Mouse (Mus musculus) heart, postnatal 0 days (tissue): ENCODE measurements around the gene Rbm17. TPM values are rescaled to one million over a fixed set of nuclear protein-coding genes. Genes with fewer than 3 reads are reported as not detected.
"Not testable (repeated sequence)": the region's sequence is repeated elsewhere in the genome, so short reads cannot be mapped to it uniquely, and the experiment has no call there.

Experiments
- ATAC-seq: fragments of 200-750 bp; cut with Nextera tagmentation; 2 replicates; pipeline ENCODE4 v1.8.0; 2017; ENCODE audit warnings: low read depth, moderate number of reproducible peaks, moderate library complexity; ENCODE audit not compliant: insufficient read depth
- DNase-seq: peaks from one replicate; pipeline ENCODE4 v3.0.0-alpha.2; 2016; ENCODE audit warnings: low spot score
- H3K27ac ChIP-seq: fragments of 300-500 bp; sonication (generic); 2 replicates; pipeline ENCODE4 v1.5.1; 2014; ENCODE audit warnings: low read depth, mild to moderate bottlenecking
- H3K27me3 ChIP-seq: fragments of 300-500 bp; sonication (generic); 2 replicates; pipeline ENCODE4 v1.6.1; 2014; ENCODE audit warnings: low read length, mixed read lengths; ENCODE audit not compliant: control insufficient read depth, insufficient read depth
- H3K36me3 ChIP-seq: fragments of 300-500 bp; sonication (generic); replicated peaks from 2 replicates; pipeline ENCODE4 v1.6.1; 2014; ENCODE audit warnings: low read length, mixed read lengths; ENCODE audit not compliant: control insufficient read depth, insufficient read depth
- H3K4me1 ChIP-seq: fragments of 300-500 bp; sonication (generic); 2 replicates; pipeline ENCODE4 v1.6.1; 2014; ENCODE audit warnings: antibody characterized with exemption; ENCODE audit not compliant: control insufficient read depth, insufficient read depth
- H3K4me2 ChIP-seq: fragments of 300-500 bp; sonication (generic); 2 replicates; pipeline ENCODE4 v1.6.1; 2014; ENCODE audit warnings: low read depth, mild to moderate bottlenecking, low read length, moderate library complexity
- H3K4me3 ChIP-seq: fragments of 300-500 bp; sonication (generic); 2 replicates; pipeline ENCODE4 v1.5.1; 2014; ENCODE audit warnings: low read depth, low read length
- H3K9ac ChIP-seq: fragments of 300-500 bp; sonication (generic); replicated peaks from 2 replicates; pipeline ENCODE4 v1.6.1; 2014; ENCODE audit warnings: low read depth, low read length, mixed read lengths
- H3K9me3 ChIP-seq: fragments of 300-500 bp; sonication (generic); replicated peaks from 2 replicates; pipeline ENCODE4 v1.6.1; 2016; ENCODE audit warnings: low read length; ENCODE audit not compliant: control insufficient read depth
- CTCF ChIP-seq: IDR thresholded peaks from 2 replicates; pipeline ENCODE4 v1.5.1; 2016; ENCODE audit warnings: antibody characterized with exemption, control low read depth, low read depth
- EP300 ChIP-seq: IDR thresholded peaks from 2 replicates; pipeline ENCODE4 v1.6.1; 2016; ENCODE audit warnings: antibody characterized with exemption, low read depth
- WGBS: fragments of 180-500 bp; shearing (Covaris S2); extraction: QIAGEN DNeasy Blood & Tissue Kit; methylation state at CpG from one replicate; pipeline ENCODE4 v1.1.7; 2014; 5-methylcytosine and 5-hydroxymethylcytosine counted together
- polyA plus RNA-seq: library from polyadenylated mRNA; unstranded; fragments of >200 nt; fragmentation: Nextera tagmentation; extraction: Ambion mirVana; gene quantifications from 2 replicates; pipeline ENCODE4 v1.2.1, GENCODE M21; 2015
- total RNA-seq: library from RNA; depleted of rRNA; stranded (reverse); fragments of >200 nt; gene quantifications from 2 replicates; pipeline ENCODE4 v1.2.3, GENCODE M21; 2014; ENCODE audit warnings: low replicate concordance; rRNA removed

The Rbm17 gene
- total and polyA plus RNA-seq, 2 experiments from 2014 or later, result 42.7 to 61.0 TPM

- Histone ChIP-seq H3K36me3 (no peaks in the 10 kb centered on the region), H3K9me3 (no peaks in the 10 kb centered on the region), H3K4me2 (no peak overlapping the region), H3K9ac (no peak overlapping the region), H3K27ac (no peak overlapping the region), H3K4me1 (no peaks in the 10 kb centered on the region), H3K27me3 (no peaks in the 10 kb centered on the region), H3K4me3 (no peak overlapping the region)
- DNase-seq (no peak), ATAC-seq (no peak)
- 80% methylated on average over 7 of the region's 7 CpGs for WGBS
- TF ChIP-seq EP300 (no peak), CTCF (no peak)
These were observed 60.8 kb downstream of the Rbm17 start for GRCm38 (mm10) chr2:11543158-11543557.

- no peaks in the 10 kb centered on the region for H3K9me3 ChIP-seq
- ATAC-seq, result peak; percentile 68
These were observed 61.3 kb downstream of the Rbm17 start for GRCm38 (mm10) chr2:11542640-11543039.

GRCm38 (mm10) chr2:11542121-11542520 is 61.8 kb downstream of the Rbm17 start:
- no peak overlapping the region for H3K9ac ChIP-seq
- no peak for DNase-seq
- WGBS, result 86% methylated on average over 1 of the region's 1 CpGs
- no peak overlapping the region for H3K4me3 ChIP-seq
- H3K27ac ChIP-seq, result no peak overlapping the region
- no peaks in the 10 kb centered on the region for H3K9me3 ChIP-seq
- H3K4me2 ChIP-seq, result no peak overlapping the region
- H3K36me3 ChIP-seq, result no peaks in the 10 kb centered on the region
- H3K4me1 ChIP-seq, result no peaks in the 10 kb centered on the region
- H3K27me3 ChIP-seq, result no peaks in the 10 kb centered on the region
- TF ChIP-seq CTCF (no peak), EP300 (no peak)
- no peak for ATAC-seq

More at GRCm38 (mm10) chr2:11542640-11543039, 61.3 kb downstream of the Rbm17 start:
- H3K27ac ChIP-seq, result no peak overlapping the region
- H3K4me1 ChIP-seq, result no peaks in the 10 kb centered on the region
- no peak overlapping the region for H3K9ac ChIP-seq
- H3K36me3 ChIP-seq, result no peaks in the 10 kb centered on the region
- WGBS, result 63% methylated on average over 1 of the region's 1 CpGs
- H3K4me3 ChIP-seq, result no peak overlapping the region
- DNase-seq, result peak; percentile 46
- TF ChIP-seq CTCF (peak; percentile 85), EP300 (no peak)
- H3K27me3 ChIP-seq, result no peaks in the 10 kb centered on the region
- no peak overlapping the region for H3K4me2 ChIP-seq

- ATAC-seq, H3K27ac ChIP-seq, H3K9ac ChIP-seq, H3K36me3 ChIP-seq, DNase-seq, H3K9me3 ChIP-seq, H3K27me3 ChIP-seq, H3K4me2 ChIP-seq, H3K4me1 ChIP-seq, H3K4me3 ChIP-seq: not testable (repeated sequence)
- 20% methylated on average over 1 of the region's 1 CpGs for WGBS
These were observed 62.4 kb downstream of the Rbm17 start for GRCm38 (mm10) chr2:11541528-11541927.

- Histone ChIP-seq H3K9ac (0 out of 2 replicates have a peak overlapping the region, but pooled peaks have one; percentile 56), H3K36me3 (no peaks in the 10 kb centered on the region), H3K4me2 (peak overlapping the region; percentile 74), H3K27ac (0 out of 2 replicates have a peak overlapping the region, but pooled peaks have one; percentile 3), H3K4me1 (peaks cover 7% of the 10 kb centered on the region; the same call in 1 of the 2 replicates), H3K4me3 (peak overlapping the region; percentile 48), H3K27me3 (no peaks in the 10 kb centered on the region), H3K9me3 (no peaks in the 10 kb centered on the region)
- 66% methylated on average over 8 of the region's 8 CpGs for WGBS
- TF ChIP-seq CTCF (no peak), EP300 (no peak)
- DNase-seq (no peak), ATAC-seq (no peak)
These were observed 68.0 kb downstream of the Rbm17 start for GRCm38 (mm10) chr2:11535966-11536365.

Other genes with a start within 250 kb of the Rbm17 start
- 2.4 and 6.8 TPM in 2 replicates for gene Pfkfb3, start 50.1 kb downstream of the Rbm17 start, total RNA-seq
- 3.2 and 3.5 TPM in 2 replicates for gene Pfkfb3, start 50.1 kb downstream of the Rbm17 start, polyA plus RNA-seq
- not detected in 2 replicates for gene Gm17490, start 22.1 kb upstream of the Rbm17 start, total RNA-seq
- not detected in 2 replicates for gene Gm17490, start 22.1 kb upstream of the Rbm17 start, polyA plus RNA-seq
- gene Il2ra, start 38.7 kb upstream of the Rbm17 start, total RNA-seq, result 0.50 TPM in 1 of 2 replicates, not detected in the other
- gene Il2ra, start 38.7 kb upstream of the Rbm17 start, polyA plus RNA-seq, result not detected in 2 replicates
- gene Il15ra, start 101.1 kb upstream of the Rbm17 start, total RNA-seq, result 11.6 and 14.2 TPM in 2 replicates
- 21.7 and 24.7 TPM in 2 replicates for gene Il15ra, start 101.1 kb upstream of the Rbm17 start, polyA plus RNA-seq
- 81.0 and 94.7 TPM in 2 replicates for gene Fbh1, start 173.4 kb upstream of the Rbm17 start, total RNA-seq
- gene Fbh1, start 173.4 kb upstream of the Rbm17 start, polyA plus RNA-seq, result 77.3 and 81.2 TPM in 2 replicates
- gene Ankrd16, start 173.7 kb upstream of the Rbm17 start, total RNA-seq, result 19.8 and 43.1 TPM in 2 replicates
- gene Ankrd16, start 173.7 kb upstream of the Rbm17 start, polyA plus RNA-seq, result 18.8 and 23.0 TPM in 2 replicates